Mouse (Mus musculus) limb, embryonic 14.5 days (tissue): ENCODE results near the gene Olfr556. TPM values are rescaled to one million over a fixed set of nuclear protein-coding genes. Genes with fewer than 3 reads are reported as not detected.
A peak's percentile ranks its signal among the peaks of the same experiment; 100 is the strongest.

Experiments
- ATAC-seq: fragments of 200-750 bp; cut with Nextera tagmentation; 2 replicates; pipeline ENCODE4 v1.8.0; 2017; ENCODE audit warnings: low read depth, moderate number of reproducible peaks, moderate TSS enrichment; ENCODE audit not compliant: low FRiP score
- DNase-seq: peaks from one replicate; pipeline ENCODE4 v3.0.0-alpha.2; 2015; ENCODE audit warnings: low spot score
- H3K27ac ChIP-seq: fragments of 300-500 bp; sonication (generic); replicated peaks from 2 replicates; pipeline ENCODE4 v1.5.1; 2014; ENCODE audit warnings: low read depth, mild to moderate bottlenecking, low read length, moderate library complexity, mixed read lengths
- H3K27me3 ChIP-seq: fragments of 300-500 bp; sonication (generic); 2 replicates; pipeline ENCODE4 v1.6.1; 2014; ENCODE audit warnings: low read length, mixed read lengths; ENCODE audit not compliant: control insufficient read depth, insufficient read depth
- H3K36me3 ChIP-seq: fragments of 300-500 bp; sonication (generic); 2 replicates; pipeline ENCODE4 v1.6.1; 2014; ENCODE audit warnings: mild to moderate bottlenecking, low read length, moderate library complexity, mixed read lengths; ENCODE audit not compliant: control insufficient read depth, insufficient read depth
- H3K4me1 ChIP-seq: fragments of 300-500 bp; sonication (generic); 2 replicates; pipeline ENCODE4 v1.6.1; 2014; ENCODE audit warnings: antibody characterized with exemption, low read length, mixed read lengths; ENCODE audit not compliant: control insufficient read depth, insufficient read depth
- H3K4me2 ChIP-seq: fragments of 300-500 bp; sonication (generic); replicated peaks from 2 replicates; pipeline ENCODE4 v1.6.1; 2014; ENCODE audit warnings: low read depth, mild to moderate bottlenecking, low read length, moderate library complexity; ENCODE audit not compliant: severe bottlenecking
- H3K4me3 ChIP-seq: fragments of 300-500 bp; sonication (generic); replicated peaks from 2 replicates; pipeline ENCODE4 v1.5.1; 2014; ENCODE audit warnings: low read length
- H3K9ac ChIP-seq: fragments of 300-500 bp; sonication (generic); 2 replicates; pipeline ENCODE4 v1.6.1; 2014; ENCODE audit warnings: mild to moderate bottlenecking, low read depth, low read length, moderate library complexity; ENCODE audit not compliant: severe bottlenecking
- H3K9me3 ChIP-seq: fragments of 300-500 bp; sonication (generic); 2 replicates; pipeline ENCODE4 v1.6.1; 2016; ENCODE audit warnings: low read length; ENCODE audit not compliant: control insufficient read depth
- POLR2A ChIP-seq: fragments of 200-500 bp; IDR thresholded peaks from 2 replicates; pipeline ENCODE4 v1.8.0; 2012; ENCODE audit warnings: inconsistent platforms, mild to moderate bottlenecking, moderate library complexity, borderline replicate concordance; ENCODE audit not compliant: insufficient read depth, insufficient read length; ENCODE audit errors: extremely low read depth
- whole genome bisulfite sequencing: fragments of 180-500 bp; shearing (Covaris S2); extraction: QIAGEN DNeasy Blood & Tissue Kit; methylation state at CpG from one replicate; pipeline ENCODE4 v1.1.7; 2014; 5-methylcytosine and 5-hydroxymethylcytosine counted together
- polyA plus RNA-seq, 2 experiments: library from polyadenylated mRNA; depleted of rRNA in 1 of 2; stranded (reverse) in 1 of 2; unstranded in 1 of 2; fragments of >200 nt; fragmentation: Nextera tagmentation in 1 of 2; extraction: Ambion mirVana in 1 of 2; gene quantifications; 2 replicates each; pipeline versions ENCODE4 v1.2.1 to v1.2.3; 2012 to 2014

Olfr556 gene
- polyA plus RNA-seq, 2 experiments, result not detected

DNA sequence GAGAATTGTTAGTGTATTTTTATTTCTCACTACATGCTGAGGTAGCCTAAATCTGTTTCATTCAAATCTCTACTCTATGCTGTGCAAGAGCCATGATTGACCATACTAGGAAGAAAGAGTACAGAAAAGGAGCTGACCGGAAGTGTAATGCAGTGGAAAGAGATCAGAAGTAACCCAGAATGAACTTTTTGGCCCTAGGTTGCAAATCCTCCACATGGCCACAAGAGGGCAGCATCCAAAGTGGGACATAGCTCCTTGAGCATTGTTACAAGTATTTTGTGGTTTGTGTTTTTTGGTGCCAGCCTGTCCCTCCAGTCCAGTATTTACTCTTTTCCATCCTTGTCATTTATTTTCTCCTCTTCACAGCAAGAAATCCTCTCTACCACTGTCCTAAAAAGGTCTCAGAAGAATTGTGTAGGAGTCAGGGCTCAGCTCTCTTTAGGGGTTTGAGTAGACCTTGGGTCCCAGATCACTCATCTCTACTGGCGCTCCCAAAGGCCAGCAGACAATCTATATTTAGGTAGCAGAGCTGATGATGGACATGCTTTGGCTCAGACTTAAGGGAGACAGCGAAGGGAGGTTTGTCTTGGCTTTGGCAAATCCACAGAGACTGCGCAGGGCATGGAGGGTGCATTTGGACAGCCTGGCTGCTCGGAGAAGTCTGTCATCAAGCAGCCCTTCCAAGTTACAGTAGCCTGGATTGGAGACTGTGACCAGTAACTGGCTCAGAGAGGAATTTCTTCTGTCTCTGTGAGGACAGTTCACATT is 30.8 kb downstream of the Olfr556 start, which contains the start of gene Olfr557:
Olfr557 (plus strand) TSS at position 553 of the 768 bp plus-strand sequence.
- no peak for ATAC-seq
- no peaks in the 10 kb centered on the region for H3K4me1 ChIP-seq
- H3K9me3 ChIP-seq, result no peaks in the 10 kb centered on the region
- no peak within 1 kb of the TSS for H3K4me3 ChIP-seq
- no peaks in the 10 kb centered on the region for H3K27me3 ChIP-seq
- H3K36me3 ChIP-seq, result no peaks in the 10 kb centered on the region
- DNase-seq, result peak; percentile 16
- H3K4me2 ChIP-seq, result no peak within 1 kb of the TSS
- no peak within 1 kb of the TSS for H3K9ac ChIP-seq
- 77% methylated on average over 5 of the region's 5 CpGs for WGBS
- no peak for TF ChIP-seq POLR2A
- no peak within 1 kb of the TSS for H3K27ac ChIP-seq

DNA sequence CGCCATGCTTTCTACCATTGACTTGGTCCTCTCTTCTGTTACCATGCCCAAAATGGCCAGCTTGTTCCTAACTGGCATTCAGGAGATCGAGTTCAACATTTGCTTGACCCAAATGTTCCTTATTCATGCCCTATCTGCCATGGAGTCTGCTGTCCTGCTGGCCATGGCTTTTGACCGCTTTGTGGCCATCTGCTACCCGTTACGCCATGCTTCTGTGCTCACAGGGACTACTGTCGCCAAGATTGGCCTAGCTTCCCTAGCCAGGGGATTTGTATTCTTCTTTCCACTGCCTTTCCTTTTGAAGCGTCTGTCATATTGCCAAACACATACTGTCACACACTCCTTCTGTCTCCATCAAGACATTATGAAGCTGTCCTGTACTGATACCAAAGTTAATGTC is 33.8 kb downstream of the Olfr556 start:
- 88% methylated on average over 7 of the region's 7 CpGs for WGBS
- DNase-seq, result no peak
- no peak overlapping the region for H3K27ac ChIP-seq
- no peak overlapping the region for H3K4me2 ChIP-seq
- no peak for TF ChIP-seq POLR2A
- no peak overlapping the region for H3K4me3 ChIP-seq
- no peaks in the 10 kb centered on the region for H3K9me3 ChIP-seq
- ATAC-seq, result no peak
- H3K4me1 ChIP-seq, result no peaks in the 10 kb centered on the region
- H3K27me3 ChIP-seq, result no peaks in the 10 kb centered on the region
- H3K9ac ChIP-seq, result no peak overlapping the region
- no peaks in the 10 kb centered on the region for H3K36me3 ChIP-seq

DNA sequence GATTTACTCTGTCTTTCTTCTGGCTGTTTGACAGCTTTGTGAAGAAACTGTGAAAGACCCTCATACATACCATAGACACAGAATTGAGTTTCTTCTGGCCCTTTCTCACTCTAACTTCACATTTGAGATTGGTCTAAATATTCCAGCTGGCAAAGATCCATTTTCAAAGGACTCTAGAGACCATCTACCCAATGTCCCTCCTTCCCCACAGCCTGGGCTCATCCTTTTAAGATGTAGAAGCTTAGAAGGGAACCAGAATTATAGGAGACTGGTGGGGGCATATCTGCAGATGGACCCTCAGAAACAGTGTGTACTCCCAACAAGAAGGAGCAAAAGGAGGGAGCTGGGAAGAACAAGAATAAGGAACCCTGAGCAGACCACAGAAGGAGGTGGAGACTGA is 37.2 kb downstream of the Olfr556 start, which contains the start of gene Olfr558:
Olfr558 (plus strand) TSS at position 301 of the 400 bp plus-strand sequence.
- Histone ChIP-seq H3K27me3 (no peaks in the 10 kb centered on the region), H3K9ac (no peak within 1 kb of the TSS), H3K36me3 (no peaks in the 10 kb centered on the region), H3K4me1 (no peaks in the 10 kb centered on the region), H3K4me3 (no peak within 1 kb of the TSS), H3K4me2 (no peak within 1 kb of the TSS), H3K9me3 (no peaks in the 10 kb centered on the region), H3K27ac (no peak within 1 kb of the TSS)
- no peak for DNase-seq
- ATAC-seq, result no peak
- TF ChIP-seq POLR2A, result no peak

DNA sequence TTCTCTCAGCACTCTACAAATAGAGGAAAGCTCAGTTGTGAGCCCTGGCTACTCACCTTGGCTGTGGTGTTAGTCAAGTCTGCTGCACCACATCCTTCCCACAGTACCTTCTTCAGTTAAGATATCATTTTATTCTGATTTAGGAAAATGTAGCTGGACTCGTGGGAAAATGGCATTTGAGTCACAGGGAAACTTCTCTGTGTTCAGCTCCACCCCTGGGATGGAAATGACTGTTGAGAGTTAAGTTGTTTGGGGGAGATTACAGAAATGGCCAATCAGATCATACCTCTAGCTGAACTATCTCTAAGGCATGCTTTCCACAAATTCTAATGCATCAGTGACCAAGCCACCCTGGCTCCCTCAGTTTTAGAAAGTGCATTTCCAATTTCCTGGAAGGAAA is 54.3 kb downstream of the Olfr556 start, which contains the start of gene Olfr33:
Olfr33 (minus strand) TSS at position 101 of the 400 bp plus-strand sequence.
- Histone ChIP-seq H3K4me2 (no peak within 1 kb of the TSS), H3K9me3 (no peaks in the 10 kb centered on the region), H3K27me3 (no peaks in the 10 kb centered on the region), H3K4me1 (no peaks in the 10 kb centered on the region), H3K27ac (no peak within 1 kb of the TSS), H3K9ac (no peak within 1 kb of the TSS), H3K36me3 (no peaks in the 10 kb centered on the region), H3K4me3 (no peak within 1 kb of the TSS)
- 38% methylated on average over 1 of the region's 1 CpGs for WGBS
- no peak for TF ChIP-seq POLR2A
- ATAC-seq (no peak), DNase-seq (no peak)

Other genes with a start within 250 kb of the Olfr556 start
- gene Rrm1, start 223.2 kb upstream of the Olfr556 start, polyA plus RNA-seq (2012; rRNA removed), result 66.3 and 79.7 TPM in 2 replicates
- 115 and 134 TPM in 2 replicates for gene Rrm1, start 223.2 kb upstream of the Olfr556 start, polyA plus RNA-seq (2014; fragmentation: Nextera tagmentation; extraction: Ambion mirVana)
- gene Olfr543, start 183.2 kb upstream of the Olfr556 start, polyA plus RNA-seq (2012; rRNA removed), result not detected in 2 replicates
- gene Olfr543, start 183.2 kb upstream of the Olfr556 start, polyA plus RNA-seq (2014; fragmentation: Nextera tagmentation; extraction: Ambion mirVana), result 0.36 and 0.44 TPM in 2 replicates
- not detected in 2 replicates for gene Olfr544, start 176.6 kb upstream of the Olfr556 start, polyA plus RNA-seq (2012; rRNA removed)
- 0.11 and 0.18 TPM in 2 replicates for gene Olfr544, start 176.6 kb upstream of the Olfr556 start, polyA plus RNA-seq (2014; fragmentation: Nextera tagmentation; extraction: Ambion mirVana)
- gene Olfr545, start 165.3 kb upstream of the Olfr556 start, polyA plus RNA-seq (2012; rRNA removed), result not detected in 2 replicates
- gene Olfr545, start 165.3 kb upstream of the Olfr556 start, polyA plus RNA-seq (2014; fragmentation: Nextera tagmentation; extraction: Ambion mirVana), result not detected in 2 replicates
- not detected in 2 replicates for gene Olfr547, start 130.2 kb upstream of the Olfr556 start, polyA plus RNA-seq (2012; rRNA removed)
- not detected in 2 replicates for gene Olfr547, start 130.2 kb upstream of the Olfr556 start, polyA plus RNA-seq (2014; fragmentation: Nextera tagmentation; extraction: Ambion mirVana)
- gene Olfr548-ps1, start 124.0 kb upstream of the Olfr556 start, polyA plus RNA-seq (2012; rRNA removed), result not detected in 2 replicates
- not detected in 2 replicates for gene Olfr548-ps1, start 124.0 kb upstream of the Olfr556 start, polyA plus RNA-seq (2014; fragmentation: Nextera tagmentation; extraction: Ambion mirVana)
- gene Olfr549, start 115.0 kb upstream of the Olfr556 start, polyA plus RNA-seq (2012; rRNA removed), result not detected in 2 replicates
- not detected in 2 replicates for gene Olfr549, start 115.0 kb upstream of the Olfr556 start, polyA plus RNA-seq (2014; fragmentation: Nextera tagmentation; extraction: Ambion mirVana)
- 3.4 and 4.0 TPM in 2 replicates for gene Trim21, start 99.4 kb upstream of the Olfr556 start, polyA plus RNA-seq (2012; rRNA removed)
- 0.81 and 1.2 TPM in 2 replicates for gene Trim21, start 99.4 kb upstream of the Olfr556 start, polyA plus RNA-seq (2014; fragmentation: Nextera tagmentation; extraction: Ambion mirVana)
- not detected in 2 replicates for gene Olfr550, start 93.5 kb upstream of the Olfr556 start, polyA plus RNA-seq (2012; rRNA removed)
- not detected in 2 replicates for gene Olfr550, start 93.5 kb upstream of the Olfr556 start, polyA plus RNA-seq (2014; fragmentation: Nextera tagmentation; extraction: Ambion mirVana)
- gene Olfr551, start 73.0 kb upstream of the Olfr556 start, polyA plus RNA-seq (2012; rRNA removed), result not detected in 2 replicates
- gene Olfr551, start 73.0 kb upstream of the Olfr556 start, polyA plus RNA-seq (2014; fragmentation: Nextera tagmentation; extraction: Ambion mirVana), result not detected in 2 replicates
- not detected in 2 replicates for gene Olfr552, start 67.1 kb upstream of the Olfr556 start, polyA plus RNA-seq (2012; rRNA removed)
- gene Olfr552, start 67.1 kb upstream of the Olfr556 start, polyA plus RNA-seq (2014; fragmentation: Nextera tagmentation; extraction: Ambion mirVana), result not detected in 2 replicates
- not detected in 2 replicates for gene Olfr553, start 46.7 kb upstream of the Olfr556 start, polyA plus RNA-seq (2012; rRNA removed)
- not detected in 2 replicates for gene Olfr553, start 46.7 kb upstream of the Olfr556 start, polyA plus RNA-seq (2014; fragmentation: Nextera tagmentation; extraction: Ambion mirVana)
- gene Olfr554, start 26.5 kb upstream of the Olfr556 start, polyA plus RNA-seq (2012; rRNA removed), result not detected in 2 replicates
- gene Olfr554, start 26.5 kb upstream of the Olfr556 start, polyA plus RNA-seq (2014; fragmentation: Nextera tagmentation; extraction: Ambion mirVana), result not detected in 2 replicates
- not detected in 2 replicates for gene Olfr555, start 6.1 kb upstream of the Olfr556 start, polyA plus RNA-seq (2012; rRNA removed)
- not detected in 2 replicates for gene Olfr555, start 6.1 kb upstream of the Olfr556 start, polyA plus RNA-seq (2014; fragmentation: Nextera tagmentation; extraction: Ambion mirVana)
- 38.1 and 41.4 TPM in 2 replicates for gene Trim68, start 22.4 kb downstream of the Olfr556 start, polyA plus RNA-seq (2012; rRNA removed)
- 13.4 and 15.3 TPM in 2 replicates for gene Trim68, start 22.4 kb downstream of the Olfr556 start, polyA plus RNA-seq (2014; fragmentation: Nextera tagmentation; extraction: Ambion mirVana)
- gene Olfr557, start 31.0 kb downstream of the Olfr556 start, polyA plus RNA-seq (2012; rRNA removed), result not detected in 2 replicates
- not detected in 2 replicates for gene Olfr557, start 31.0 kb downstream of the Olfr556 start, polyA plus RNA-seq (2014; fragmentation: Nextera tagmentation; extraction: Ambion mirVana)
- 0.87 and 0.99 TPM in 2 replicates for gene Olfr558, start 37.3 kb downstream of the Olfr556 start, polyA plus RNA-seq (2012; rRNA removed)
- gene Olfr558, start 37.3 kb downstream of the Olfr556 start, polyA plus RNA-seq (2014; fragmentation: Nextera tagmentation; extraction: Ambion mirVana), result 0.33 and 0.37 TPM in 2 replicates
- not detected in 2 replicates for gene Olfr33, start 54.2 kb downstream of the Olfr556 start, polyA plus RNA-seq (2012; rRNA removed)
- not detected in 2 replicates for gene Olfr33, start 54.2 kb downstream of the Olfr556 start, polyA plus RNA-seq (2014; fragmentation: Nextera tagmentation; extraction: Ambion mirVana)
- not detected in 2 replicates for gene Olfr559, start 62.6 kb downstream of the Olfr556 start, polyA plus RNA-seq (2012; rRNA removed)
- not detected in 2 replicates for gene Olfr559, start 62.6 kb downstream of the Olfr556 start, polyA plus RNA-seq (2014; fragmentation: Nextera tagmentation; extraction: Ambion mirVana)
- gene Olfr560, start 94.5 kb downstream of the Olfr556 start, polyA plus RNA-seq (2012; rRNA removed), result 0.04 and 0.05 TPM in 2 replicates
- not detected in 2 replicates for gene Olfr560, start 94.5 kb downstream of the Olfr556 start, polyA plus RNA-seq (2014; fragmentation: Nextera tagmentation; extraction: Ambion mirVana)
- gene Olfr78, start 94.6 kb downstream of the Olfr556 start, polyA plus RNA-seq (2012; rRNA removed), result 0.45 and 0.62 TPM in 2 replicates
- gene Olfr78, start 94.6 kb downstream of the Olfr556 start, polyA plus RNA-seq (2014; fragmentation: Nextera tagmentation; extraction: Ambion mirVana), result 0.07 and 0.18 TPM in 2 replicates
- not detected in 2 replicates for gene Olfr561, start 106.3 kb downstream of the Olfr556 start, polyA plus RNA-seq (2012; rRNA removed)
- gene Olfr561, start 106.3 kb downstream of the Olfr556 start, polyA plus RNA-seq (2014; fragmentation: Nextera tagmentation; extraction: Ambion mirVana), result not detected in 2 replicates
- gene Olfr564, start 138.6 kb downstream of the Olfr556 start, polyA plus RNA-seq (2012; rRNA removed), result not detected in 2 replicates
- not detected in 2 replicates for gene Olfr564, start 138.6 kb downstream of the Olfr556 start, polyA plus RNA-seq (2014; fragmentation: Nextera tagmentation; extraction: Ambion mirVana)
- not detected in 2 replicates for gene Olfr566, start 193.9 kb downstream of the Olfr556 start, polyA plus RNA-seq (2012; rRNA removed)
- gene Olfr566, start 193.9 kb downstream of the Olfr556 start, polyA plus RNA-seq (2014; fragmentation: Nextera tagmentation; extraction: Ambion mirVana), result not detected in 2 replicates
- not detected in 2 replicates for gene Olfr568, start 212.2 kb downstream of the Olfr556 start, polyA plus RNA-seq (2012; rRNA removed)
- not detected in 2 replicates for gene Olfr568, start 212.2 kb downstream of the Olfr556 start, polyA plus RNA-seq (2014; fragmentation: Nextera tagmentation; extraction: Ambion mirVana)
- not detected in 2 replicates for gene Olfr569, start 226.0 kb downstream of the Olfr556 start, polyA plus RNA-seq (2012; rRNA removed)
- not detected in 2 replicates for gene Olfr569, start 226.0 kb downstream of the Olfr556 start, polyA plus RNA-seq (2014; fragmentation: Nextera tagmentation; extraction: Ambion mirVana)
- gene Olfr570, start 229.7 kb downstream of the Olfr556 start, polyA plus RNA-seq (2012; rRNA removed), result not detected in 2 replicates
- gene Olfr570, start 229.7 kb downstream of the Olfr556 start, polyA plus RNA-seq (2014; fragmentation: Nextera tagmentation; extraction: Ambion mirVana), result not detected in 2 replicates